Mouse (Mus musculus) stomach, postnatal 0 days (tissue): ENCODE measurements around the gene Il17c.

ENCODE experiments used
- CTCF ChIP-seq: IDR thresholded peaks from 2 replicates; pipeline ENCODE4 v1.5.1; 2016; ENCODE audit warnings: antibody characterized with exemption, low read depth, mild to moderate bottlenecking, moderate library complexity
- EP300 ChIP-seq: optimal IDR thresholded peaks from 2 replicates; pipeline ENCODE3; 2016; ENCODE audit warnings: antibody characterized with exemption

GRCm38 (mm10) chr8:122437708-122438331, 16.0 kb downstream of the Il17c start:
- TF ChIP-seq CTCF (no peak), EP300 (no peak)
